Mouse (Mus musculus) forebrain, postnatal 0 days (tissue): ENCODE measurements at regions not wholly inside any gene's neighbourhood (a gene's known extent, or its start where the extent isn't known, plus 50 kb on each side); places are given as distances from the start of the nearest gene placed in this dataset.

Experiments used
- ATAC-seq: fragments of 200-750 bp; cut with Nextera tagmentation; 2 replicates; pipeline ENCODE4 v1.8.0; 2017; ENCODE audit warnings: mild to moderate bottlenecking, moderate library complexity
- DNase-seq: peaks from one replicate; pipeline ENCODE4 v3.0.0-alpha.2; 2015
- H3K27ac ChIP-seq: fragments of 300-500 bp; sonication (generic); 2 replicates; pipeline ENCODE4 v1.5.1; 2014; ENCODE audit warnings: low read depth, mild to moderate bottlenecking, antibody characterized with exemption, low read length, moderate library complexity, mixed read lengths
- H3K27me3 ChIP-seq: fragments of 300-500 bp; sonication (generic); 2 replicates; pipeline ENCODE4 v1.6.1; 2014; ENCODE audit warnings: mild to moderate bottlenecking, low read length, mixed read lengths; ENCODE audit not compliant: insufficient read depth
- H3K36me3 ChIP-seq: fragments of 300-500 bp; sonication (generic); 2 replicates; pipeline ENCODE4 v1.6.1; 2014; ENCODE audit warnings: mild to moderate bottlenecking, moderate library complexity; ENCODE audit not compliant: insufficient read depth
- H3K4me1 ChIP-seq: fragments of 300-500 bp; sonication (generic); 2 replicates; pipeline ENCODE4 v1.6.1; 2014; ENCODE audit warnings: antibody characterized with exemption; ENCODE audit not compliant: insufficient read depth
- H3K4me2 ChIP-seq: fragments of 300-500 bp; sonication (generic); 2 replicates; pipeline ENCODE4 v1.6.1; 2014; ENCODE audit warnings: low read depth, mild to moderate bottlenecking, moderate library complexity
- H3K4me3 ChIP-seq: fragments of 300-500 bp; sonication (generic); 2 replicates; pipeline ENCODE4 v1.5.1; 2014; ENCODE audit warnings: low read depth, low read length, mixed read lengths
- H3K9ac ChIP-seq: fragments of 300-500 bp; sonication (generic); 2 replicates; pipeline ENCODE4 v1.6.1; 2014; ENCODE audit warnings: mild to moderate bottlenecking
- H3K9me3 ChIP-seq: fragments of 300-500 bp; sonication (generic); 2 replicates; pipeline ENCODE4 v1.6.1; 2016; ENCODE audit warnings: low read length
- CTCF ChIP-seq: sonication (generic); IDR thresholded peaks from 2 replicates; pipeline ENCODE4 v1.5.1; 2016; ENCODE audit warnings: antibody characterized with exemption, control low read depth, low read depth
- WGBS: fragments of 180-500 bp; shearing (Covaris S2); extraction: QIAGEN DNeasy Blood & Tissue Kit; methylation state at CpG from one replicate; pipeline ENCODE4 v1.1.7; 2014; 5-methylcytosine and 5-hydroxymethylcytosine counted together

DNA sequence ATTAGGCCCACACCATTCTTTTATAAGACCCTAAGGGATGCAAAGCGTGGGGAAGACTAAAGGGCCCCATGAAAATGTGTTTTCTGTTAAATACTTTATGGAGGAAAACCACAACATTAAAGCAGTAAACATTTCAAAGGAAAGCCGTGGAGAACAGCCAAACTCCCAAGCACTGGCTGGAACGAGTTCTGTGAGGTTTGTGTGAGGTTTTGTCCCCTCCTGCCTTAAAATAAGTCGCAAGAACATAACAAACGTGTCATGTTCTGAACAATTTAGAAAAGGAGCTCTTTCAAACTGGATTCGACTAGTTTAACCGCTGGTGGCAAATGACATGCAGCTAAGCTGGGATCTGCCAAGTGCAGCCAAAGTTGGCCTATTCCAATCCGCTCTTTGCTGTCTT, 109.4 kb downstream of the Nhlrc3 start:
- TF ChIP-seq CTCF: no peak
- Histone ChIP-seq H3K4me1 (no peaks in the 10 kb centered on the region), H3K9me3 (no peaks in the 10 kb centered on the region), H3K4me2 (no peak overlapping the region), H3K27ac (no peak overlapping the region), H3K9ac (no peak overlapping the region), H3K27me3 (no peaks in the 10 kb centered on the region), H3K4me3 (no peak overlapping the region), H3K36me3 (no peaks in the 10 kb centered on the region)
- no peak for DNase-seq
- WGBS: 30% methylated on average over 8 of the region's 8 CpGs
- ATAC-seq: no peak

GRCm38 (mm10) chr3:53353282-53353681, 109.8 kb downstream of the Nhlrc3 start:
- Histone ChIP-seq H3K9me3 (no peaks in the 10 kb centered on the region), H3K36me3 (no peaks in the 10 kb centered on the region), H3K9ac (no peak overlapping the region), H3K4me2 (no peak overlapping the region), H3K4me1 (no peaks in the 10 kb centered on the region), H3K4me3 (no peak overlapping the region), H3K27ac (no peak overlapping the region), H3K27me3 (no peaks in the 10 kb centered on the region)
- no peak for TF ChIP-seq CTCF
- DNase-seq (no peak), ATAC-seq (no peak)
- WGBS: 64% methylated on average over 7 of the region's 7 CpGs

GRCm38 (mm10) chr3:53343638-53344037, 119.5 kb downstream of the Nhlrc3 start:
- H3K9me3 ChIP-seq: no peaks in the 10 kb centered on the region

GRCm38 (mm10) chr3:53341304-53342206, 121.6 kb downstream of the Nhlrc3 start:
- Histone ChIP-seq H3K4me2 (no peak overlapping the region), H3K4me1 (no peaks in the 10 kb centered on the region), H3K9ac (no peak overlapping the region), H3K27ac (no peak overlapping the region), H3K4me3 (no peak overlapping the region), H3K36me3 (no peaks in the 10 kb centered on the region), H3K27me3 (no peaks in the 10 kb centered on the region), H3K9me3 (no peaks in the 10 kb centered on the region)
- no peak for TF ChIP-seq CTCF
- 71% methylated on average over 22 of the region's 22 CpGs for WGBS
- no peak for DNase-seq
- ATAC-seq: no peak

More at GRCm38 (mm10) chr3:53343638-53344037, 119.5 kb downstream of the Nhlrc3 start:
- Histone ChIP-seq H3K9ac (no peak overlapping the region), H3K4me2 (no peak overlapping the region), H3K27ac (no peak overlapping the region), H3K36me3 (no peaks in the 10 kb centered on the region), H3K4me1 (no peaks in the 10 kb centered on the region), H3K4me3 (no peak overlapping the region), H3K27me3 (no peaks in the 10 kb centered on the region)
- TF ChIP-seq CTCF: no peak
- no peak for ATAC-seq
- WGBS: 88% methylated on average over 6 of the region's 6 CpGs
- DNase-seq: no peak

- Histone ChIP-seq H3K36me3 (no peaks in the 10 kb centered on the region), H3K27ac (no peak overlapping the region), H3K27me3 (no peaks in the 10 kb centered on the region), H3K9ac (no peak overlapping the region), H3K4me3 (no peak overlapping the region), H3K4me2 (no peak overlapping the region), H3K9me3 (no peaks in the 10 kb centered on the region), H3K4me1 (no peaks in the 10 kb centered on the region)
- ATAC-seq (no peak), DNase-seq (no peak)
- WGBS: 86% methylated on average over 7 of the region's 7 CpGs
- TF ChIP-seq CTCF: no peak
Measured at GRCm38 (mm10) chr3:53338571-53338970, 124.6 kb downstream of the Nhlrc3 start.

GRCm38 (mm10) chr3:53334051-53334450, 129.1 kb downstream of the Nhlrc3 start:
- Histone ChIP-seq H3K4me2 (no peak overlapping the region), H3K9me3 (no peaks in the 10 kb centered on the region), H3K9ac (no peak overlapping the region), H3K27ac (no peak overlapping the region), H3K36me3 (no peaks in the 10 kb centered on the region), H3K27me3 (no peaks in the 10 kb centered on the region), H3K4me1 (no peaks in the 10 kb centered on the region), H3K4me3 (no peak overlapping the region)
- ATAC-seq: no peak
- TF ChIP-seq CTCF: no peak
- 65% methylated on average over 11 of the region's 11 CpGs for WGBS
- no peak for DNase-seq

DNA sequence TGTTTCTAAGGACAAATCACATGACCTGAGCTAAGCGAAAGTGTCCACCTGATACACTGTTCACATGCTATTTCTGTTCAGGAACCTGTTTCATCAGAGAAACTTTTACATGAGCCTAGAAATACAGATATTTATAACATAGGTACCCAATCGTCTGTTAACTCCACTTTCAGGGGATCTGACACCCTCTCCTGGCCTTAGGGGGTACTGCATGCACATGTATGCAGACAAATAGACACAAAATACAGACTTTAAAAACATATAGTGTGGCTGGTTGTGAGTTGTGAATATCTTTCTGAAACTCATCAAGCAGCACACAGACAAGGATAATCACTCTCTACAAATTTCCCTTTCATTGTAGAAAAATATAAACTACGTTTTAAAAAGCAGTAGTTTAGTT, 133.6 kb downstream of the Nhlrc3 start:
- Histone ChIP-seq H3K9ac (no peak overlapping the region), H3K4me2 (no peak overlapping the region), H3K27me3 (no peaks in the 10 kb centered on the region), H3K4me1 (peaks cover 10% of the 10 kb centered on the region; the same call in 1 of the 2 replicates), H3K4me3 (no peak overlapping the region), H3K9me3 (no peaks in the 10 kb centered on the region), H3K36me3 (no peaks in the 10 kb centered on the region), H3K27ac (no peak overlapping the region)
- DNase-seq: peak; percentile 58
- TF ChIP-seq CTCF: peak; percentile 77
- no peak for ATAC-seq
- 51% methylated on average over 3 of the region's 3 CpGs for WGBS
